Mouse (Mus musculus): ENCODE data around the gene Hist2h2aa1.

Gene Hist2h2aa1

GRCm38 (mm10) chr3:96251787-96252186, 6.5 kb downstream of the Hist2h2aa1 start:
- DNase-seq (ENCODE audit: low read depth, low spot score) = no peak

GRCm38 (mm10) chr3:96254683-96255355, 9.5 kb downstream of the Hist2h2aa1 start:
- DNase-seq (ENCODE audit: low read depth, low spot score) = no peak

GRCm38 (mm10) chr3:96255926-96256593, 10.8 kb downstream of the Hist2h2aa1 start:
- no peak for DNase-seq (ENCODE audit: low read depth, low spot score)

- DNase-seq (ENCODE audit: low read depth, low spot score) = no peak
These were observed 11.9 kb downstream of the Hist2h2aa1 start for GRCm38 (mm10) chr3:96257190-96257589.

- DNase-seq (ENCODE audit: low read depth, low spot score) = no peak
These were observed 14.9 kb downstream of the Hist2h2aa1 start for GRCm38 (mm10) chr3:96260220-96260619.

- no peak for DNase-seq (ENCODE audit: low read depth, low spot score)
These were observed 16.3 kb downstream of the Hist2h2aa1 start for GRCm38 (mm10) chr3:96261623-96262022.

- DNase-seq (ENCODE audit: low read depth, low spot score) = peak; percentile 84
These were observed 17.0 kb downstream of the Hist2h2aa1 start for GRCm38 (mm10) chr3:96262216-96262875.

- peak; percentile 93 for DNase-seq (ENCODE audit: low read depth, low spot score)
These were observed 17.8 kb downstream of the Hist2h2aa1 start, which contains the start of gene Hist2h4 for GRCm38 (mm10) chr3:96262979-96263550. Gene Hist2h4, minus strand, starts transcription at chr3:96263311.

GRCm38 (mm10) chr3:96263558-96264403, 18.5 kb downstream of the Hist2h2aa1 start:
- DNase-seq (ENCODE audit: low read depth, low spot score) = peak; percentile 71

- no peak for DNase-seq (ENCODE audit: low read depth, low spot score)
These were observed 19.2 kb downstream of the Hist2h2aa1 start for GRCm38 (mm10) chr3:96264404-96264949.

GRCm38 (mm10) chr3:96266132-96266710, 20.9 kb downstream of the Hist2h2aa1 start:
- DNase-seq (ENCODE audit: low read depth, low spot score) = no peak

GRCm38 (mm10) chr3:96267541-96267940, 22.2 kb downstream of the Hist2h2aa1 start:
- DNase-seq (ENCODE audit: low read depth, low spot score) = no peak

- DNase-seq (ENCODE audit: low read depth, low spot score) = peak; percentile 78
These were observed 22.9 kb downstream of the Hist2h2aa1 start, which contains the start of gene Hist2h3b for GRCm38 (mm10) chr3:96268051-96268775. Gene Hist2h3b, plus strand, starts transcription at chr3:96268654.

GRCm38 (mm10) chr3:96268776-96269378, 23.6 kb downstream of the Hist2h2aa1 start:
- peak; percentile 66 for DNase-seq (ENCODE audit: low read depth, low spot score)

- peak; percentile 95 for DNase-seq (ENCODE audit: low read depth, low spot score)
These were observed 24.5 kb downstream of the Hist2h2aa1 start, which contains the start of gene Hist2h2bb for GRCm38 (mm10) chr3:96269511-96270474. Gene Hist2h2bb, plus strand, starts transcription at chr3:96269752.

- DNase-seq (ENCODE audit: low read depth, low spot score) = peak; percentile 79
These were observed 28.5 kb downstream of the Hist2h2aa1 start for GRCm38 (mm10) chr3:96273591-96274465.

- DNase-seq (ENCODE audit: low read depth, low spot score) = peak; percentile 80
These were observed 32.1 kb downstream of the Hist2h2aa1 start for GRCm38 (mm10) chr3:96277428-96277799.

Data from CD4-positive, CD25-positive, alpha-beta regulatory T cell, adult 2 months (primary cell).